Mouse (Mus musculus) cerebellum, adult 2 months (tissue): ENCODE measurements at regions not wholly inside any gene's neighbourhood (a gene's known extent, or its start where the extent isn't known, plus 50 kb on each side); places are given as distances from the start of the nearest gene placed in this dataset.

Experiments used
- CTCF ChIP-seq: fragments of 200-500 bp; IDR thresholded peaks from 2 replicates; pipeline ENCODE4 v1.5.1; 2011; ENCODE audit warnings: low read depth, mild to moderate bottlenecking, control low read depth, low read length, moderate library complexity, borderline replicate concordance; ENCODE audit not compliant: insufficient read depth
- POLR2A ChIP-seq: fragments of 200-500 bp; IDR thresholded peaks from 2 replicates; pipeline ENCODE4 v1.6.1; 2011; ENCODE audit warnings: low read length, control low read depth, borderline replicate concordance; ENCODE audit not compliant: insufficient read depth

DNA sequence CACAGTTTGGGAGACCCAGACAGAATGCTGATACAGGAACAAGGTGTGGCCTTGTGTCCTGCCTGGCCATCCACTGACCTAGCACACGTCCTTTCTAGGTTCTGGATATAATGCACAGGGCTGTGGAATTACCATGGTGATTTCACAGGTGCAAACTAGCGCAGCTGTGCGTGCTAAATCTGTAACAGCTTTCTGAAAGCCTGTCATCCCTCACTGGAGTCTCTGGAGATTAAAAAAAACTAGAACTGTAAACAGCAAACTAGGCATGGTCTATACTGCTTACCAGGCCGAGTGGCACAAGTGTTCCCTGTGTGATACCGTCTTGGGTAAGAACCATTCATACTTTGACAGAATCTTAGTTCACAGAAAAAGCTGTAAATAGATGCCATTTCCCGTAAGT, 69.9 kb upstream of the Tmtc1 start:
- no peak for TF ChIP-seq CTCF
- no peak for TF ChIP-seq POLR2A
